Mouse (Mus musculus): ENCODE measurements around the gene Lrrc29. TPM values are rescaled to one million over a fixed set of nuclear protein-coding genes. Genes with fewer than 3 reads are reported as not detected.

Gene Lrrc29
- polyA plus RNA-seq, 1 experiment from 2014 or later, result 0.83 TPM

DNA sequence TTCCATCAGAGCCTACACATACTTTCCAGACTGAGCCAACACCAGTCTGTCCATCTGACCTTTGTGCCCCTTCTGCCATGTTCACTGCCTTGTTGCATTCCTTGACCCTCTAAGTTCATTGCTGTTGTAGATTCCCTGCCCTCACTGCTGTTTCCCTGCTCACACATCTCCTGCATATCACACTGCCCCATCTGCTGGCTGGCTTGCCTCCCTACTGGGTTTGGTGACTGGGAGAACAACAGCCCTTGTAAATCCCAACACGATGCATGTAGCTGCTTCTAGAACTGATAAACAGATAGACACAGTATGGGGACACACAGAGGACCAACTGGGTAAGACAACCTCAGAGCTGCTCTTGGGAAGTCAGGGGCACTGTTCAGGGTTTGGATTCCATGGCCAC lies 14.4 kb downstream of the Lrrc29 start:
- POLR2A ChIA-PET, result interaction anchor here (1.4 kb wide), 1 partner anchor 10 kb away, joined by 5 read pairs; no protein-coding TSS in a partner anchor
- in situ Hi-C loops (cut with MboI; ENCODE audit: low pct_unique_long_range_greater_than_20kb), result no loop called here

DNA sequence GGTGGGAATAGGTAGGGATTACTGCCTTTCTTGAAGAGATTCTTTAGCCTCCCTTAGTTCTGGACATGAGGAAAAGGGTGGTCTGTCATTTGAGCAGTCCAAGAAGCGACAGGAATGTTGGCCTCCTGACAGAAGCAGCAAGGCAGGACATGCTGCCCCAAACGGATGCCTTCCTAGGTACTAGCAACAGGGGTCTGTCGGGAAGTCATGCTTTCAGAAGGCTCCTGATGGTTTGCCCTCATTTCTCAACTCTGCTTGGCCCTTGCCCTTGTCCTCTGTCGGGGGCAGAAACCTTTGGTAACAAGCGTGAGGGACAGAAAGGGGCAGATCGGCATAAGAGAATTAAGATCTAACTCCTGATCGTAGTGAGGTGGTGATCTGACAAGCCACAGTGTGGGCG lies 16.0 kb downstream of the Lrrc29 start:
- TF ChIP-seq CTCF (IDR thresholded peaks at IDR 0.05), result no peak
- POLR2A ChIA-PET, result no interaction called here
- no peak for ATAC-seq

More for the DNA sequence above, 14.4 kb downstream of the Lrrc29 start:
- no peak for TF ChIP-seq CTCF (IDR thresholded peaks at IDR 0.05)
- ATAC-seq (no peak), DNase-seq (ENCODE audit: low read depth, low spot score) (no peak)
- CTCF ChIA-PET, result interaction anchor here (1.3 to 1.7 kb wide), 2 partner anchors 10 to 12 kb away, joined by 3 to 6 read pairs; no protein-coding TSS in a partner anchor
- no peaks in the 10 kb centered on the region for H3K27me3 ChIP-seq

DNA sequence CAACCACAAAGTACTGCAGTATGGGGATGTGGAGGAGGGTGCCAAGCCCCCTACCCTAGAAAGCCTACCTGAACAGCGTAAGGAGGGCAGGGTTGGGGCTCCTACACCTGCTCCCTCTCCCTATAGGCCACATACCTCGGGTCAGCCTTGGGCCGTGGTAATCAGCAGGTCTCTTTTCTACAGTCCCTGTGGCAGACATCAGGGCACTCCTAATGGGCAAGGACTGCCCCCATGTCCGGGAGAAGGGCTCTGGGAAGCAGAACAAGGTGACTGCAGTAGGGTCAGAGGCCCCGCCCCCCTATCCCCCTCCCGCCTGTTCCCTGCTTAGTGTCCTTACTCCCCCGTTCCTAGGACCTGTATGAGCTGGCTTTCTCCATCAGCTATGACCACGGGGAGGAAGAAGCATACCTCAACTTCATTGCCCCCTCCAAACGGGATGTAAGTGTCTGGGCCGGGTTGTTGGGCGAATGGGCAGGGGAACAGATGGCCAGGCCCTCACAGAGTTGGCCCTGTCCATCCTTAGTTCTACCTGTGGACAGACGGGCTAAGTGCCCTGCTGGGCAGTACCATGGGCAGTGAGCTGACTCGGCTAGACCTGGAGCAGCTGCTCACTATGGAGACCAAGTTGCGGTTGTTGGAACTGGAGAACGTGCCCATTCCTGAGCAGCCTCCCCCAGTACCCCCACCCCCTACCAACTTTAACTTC lies 16.8 kb downstream of the Lrrc29 start:
- ChIA-PET CTCF (interaction anchor here (2.0 kb wide), 1 partner anchor 15 kb away, joined by 7 read pairs; no protein-coding TSS in a partner anchor), POLR2A (interaction anchor here (1.2 kb wide), 1 partner anchor 12 kb away, joined by 4 read pairs; the partner anchor contains the start of gene E2f4)
- no peaks in the 10 kb centered on the region for H3K27me3 ChIP-seq
- in situ Hi-C loops (cut with MboI; ENCODE audit: low pct_unique_long_range_greater_than_20kb), result no loop called here
- TF ChIP-seq CTCF (IDR thresholded peaks at IDR 0.05), result no peak
- no peak for DNase-seq (ENCODE audit: low read depth, low spot score)
- no peak for ATAC-seq

More for the DNA sequence above, 16.0 kb downstream of the Lrrc29 start:
- CTCF ChIA-PET, result no interaction called here
- no peak for DNase-seq (ENCODE audit: low read depth, low spot score)
- no peaks in the 10 kb centered on the region for H3K27me3 ChIP-seq
- in situ Hi-C loops (cut with MboI; ENCODE audit: low pct_unique_long_range_greater_than_20kb), result no loop called here

DNA sequence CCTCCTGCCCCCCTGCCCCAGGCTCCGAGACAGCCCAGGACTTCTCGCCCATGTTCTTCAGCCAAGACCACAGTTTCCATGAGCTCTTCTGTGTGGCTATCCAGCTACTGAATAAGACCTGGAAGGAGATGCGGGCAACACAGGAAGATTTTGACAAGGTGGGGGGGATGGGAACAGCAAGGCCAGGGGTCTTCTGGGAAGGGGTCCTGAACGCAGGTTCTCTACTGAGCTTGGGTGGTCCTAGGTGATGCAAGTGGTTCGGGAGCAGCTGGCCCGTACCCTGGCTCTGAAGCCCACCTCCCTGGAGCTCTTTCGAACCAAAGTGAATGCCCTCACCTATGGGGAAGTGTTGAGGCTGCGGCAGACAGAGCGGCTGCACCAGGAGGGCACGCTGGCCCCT lies 17.6 kb downstream of the Lrrc29 start:
- no peaks in the 10 kb centered on the region for H3K27me3 ChIP-seq
- ATAC-seq (no peak), DNase-seq (ENCODE audit: low read depth, low spot score) (no peak)
- ChIA-PET POLR2A (interaction anchor here (1.1 to 1.2 kb wide), 2 partner anchors 11 kb away, joined by 3 to 4 read pairs; partner anchors contain the start of gene E2f4), CTCF (interaction anchor here (0.7 to 2.0 kb wide), 3 partner anchors 9 to 20 kb away, joined by 3 to 7 read pairs (median 4); no protein-coding TSS in a partner anchor)
- in situ Hi-C loops (cut with MboI; ENCODE audit: low pct_unique_long_range_greater_than_20kb), result no loop called here
- no peak for TF ChIP-seq CTCF (IDR thresholded peaks at IDR 0.05)

DNA sequence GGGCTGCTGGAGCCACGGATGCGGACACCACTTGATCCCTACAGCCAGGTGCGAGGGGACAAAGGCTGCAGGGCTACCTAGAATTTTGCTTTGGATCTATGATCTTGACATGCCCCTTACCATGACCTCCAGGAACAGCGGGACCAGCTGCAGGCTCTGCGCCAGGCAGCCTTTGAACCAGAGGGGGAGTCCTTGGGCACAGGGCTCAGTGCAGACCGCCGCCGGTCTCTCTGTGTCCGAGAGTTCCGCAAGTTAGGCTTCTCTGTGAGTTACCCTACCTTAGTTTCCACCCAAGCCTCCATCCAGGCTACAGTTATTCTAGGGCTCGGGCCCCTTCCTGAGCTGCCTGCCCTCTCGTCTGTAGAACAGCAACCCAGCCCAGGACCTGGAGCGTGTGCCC lies 18.4 kb downstream of the Lrrc29 start:
- ChIA-PET POLR2A (interaction anchor here (1.1 to 1.2 kb wide), 2 partner anchors 10 to 12 kb away, joined by 3 to 4 read pairs; partner anchors contain the start of gene E2f4), CTCF (interaction anchor here (0.7 to 2.0 kb wide), 2 partner anchors 10 to 17 kb away, joined by 4 to 7 read pairs; no protein-coding TSS in a partner anchor)
- ATAC-seq, result no peak
- no peaks in the 10 kb centered on the region for H3K27me3 ChIP-seq
- no peak for TF ChIP-seq CTCF (IDR thresholded peaks at IDR 0.05)
- no peak for DNase-seq (ENCODE audit: low read depth, low spot score)
- in situ Hi-C loops (cut with MboI; ENCODE audit: low pct_unique_long_range_greater_than_20kb), result no loop called here

DNA sequence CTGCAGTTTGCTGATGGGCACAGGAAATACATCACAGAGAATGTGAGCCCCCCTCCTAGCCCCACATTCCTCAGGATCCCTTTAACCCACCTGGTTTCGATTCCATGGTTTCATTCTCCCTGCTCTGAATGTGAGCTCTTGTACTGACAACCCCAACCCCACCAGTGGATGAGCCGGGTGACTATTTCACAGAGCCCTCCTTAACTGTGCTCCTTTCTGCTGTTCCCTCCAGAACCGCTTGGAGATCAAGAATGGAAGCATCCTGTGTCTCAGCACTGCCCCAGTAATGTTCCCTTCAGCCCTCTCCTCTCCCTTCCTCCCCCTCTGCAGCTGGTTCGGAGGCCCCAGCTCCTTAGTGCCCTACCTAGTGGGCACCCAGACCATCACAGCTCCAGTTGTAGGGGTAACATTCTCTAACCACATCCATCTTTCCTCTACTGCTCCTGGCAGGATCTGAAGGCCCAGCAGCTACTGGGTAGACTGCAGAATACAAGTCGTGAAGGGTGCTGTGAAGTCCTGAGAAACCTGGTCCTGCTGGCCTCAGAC lies 19.9 kb downstream of the Lrrc29 start:
- ATAC-seq (no peak), DNase-seq (ENCODE audit: low read depth, low spot score) (no peak)
- H3K27me3 ChIP-seq, result no peaks in the 10 kb centered on the region
- no peak for TF ChIP-seq CTCF (IDR thresholded peaks at IDR 0.05)
- in situ Hi-C loops (cut with MboI; ENCODE audit: low pct_unique_long_range_greater_than_20kb), result no loop called here
- POLR2A ChIA-PET, result interaction anchor here (0.6 to 1.0 kb wide), 3 partner anchors 16 to 22 kb away, joined by 3 to 4 read pairs (median 4); no protein-coding TSS in a partner anchor
- CTCF ChIA-PET, result interaction anchor here (0.7 to 1.0 kb wide), 3 partner anchors 15 to 18 kb away, joined by 3 read pairs; no protein-coding TSS in a partner anchor

DNA sequence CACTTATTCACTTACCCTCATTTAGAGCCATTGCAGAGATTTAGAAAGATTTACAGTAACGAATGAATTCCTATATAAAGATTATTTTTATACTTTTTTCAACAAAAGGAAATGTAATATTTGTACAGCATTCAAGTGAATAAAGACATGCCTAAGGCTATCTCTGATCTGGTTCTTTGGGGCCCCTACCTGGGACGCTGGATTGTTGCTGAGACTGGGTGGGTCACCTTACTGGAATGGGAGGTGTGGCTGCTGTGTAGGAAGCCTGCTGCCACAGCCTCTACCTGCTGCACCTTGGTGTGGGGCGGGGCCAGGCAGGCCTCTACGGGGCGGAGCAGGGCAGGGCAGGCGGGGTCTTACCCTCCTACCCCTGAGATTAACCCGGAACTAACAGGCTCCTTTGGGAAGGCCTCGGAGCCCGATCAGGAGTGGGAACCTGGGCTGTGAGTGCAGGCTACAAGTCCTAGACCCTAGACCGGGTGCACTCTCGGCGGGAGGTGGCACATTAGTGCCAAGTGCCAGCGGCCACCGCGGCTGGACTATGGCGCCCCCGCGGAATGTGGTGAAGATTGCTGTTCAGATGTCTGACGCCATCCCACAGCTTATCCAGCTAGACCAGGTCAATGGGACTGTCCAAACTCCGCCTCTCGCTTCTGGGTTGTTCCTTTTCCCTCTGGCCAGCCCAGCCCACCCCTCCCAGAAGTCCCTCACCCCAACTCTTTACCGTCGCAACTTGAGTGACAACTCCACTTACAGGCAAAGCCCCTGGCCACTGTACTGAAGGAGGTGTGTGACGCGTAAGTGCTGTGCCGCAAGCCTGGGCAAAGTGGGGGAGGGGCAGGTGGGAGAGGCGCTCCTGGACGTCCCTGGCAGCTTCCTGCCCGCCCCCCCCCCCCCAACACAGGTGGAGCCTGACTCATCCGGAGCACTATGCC lies 20.6 kb downstream of the Lrrc29 start, which contains the start of gene Elmo3:
Gene Elmo3, plus strand, starts transcription at position 391 of the 935 bp plus-strand sequence.
- in situ Hi-C loops (cut with MboI; ENCODE audit: low pct_unique_long_range_greater_than_20kb), result no loop called here
- peak; percentile 52 for ATAC-seq
- H3K27me3 ChIP-seq, result no peaks in the 10 kb centered on the region
- CTCF ChIA-PET, result interaction anchor here (0.8 kb wide), 1 partner anchor 16 kb away, joined by 3 read pairs; no protein-coding TSS in a partner anchor
- DNase-seq (ENCODE audit: low read depth, low spot score), result no peak
- POLR2A ChIA-PET, result interaction anchor here (0.8 to 1.8 kb wide), 3 partner anchors 15 to 23 kb away, joined by 3 to 6 read pairs (median 4); partner anchors contain the start of gene 4931428F04Rik
- no peak for TF ChIP-seq CTCF (IDR thresholded peaks at IDR 0.05)

DNA sequence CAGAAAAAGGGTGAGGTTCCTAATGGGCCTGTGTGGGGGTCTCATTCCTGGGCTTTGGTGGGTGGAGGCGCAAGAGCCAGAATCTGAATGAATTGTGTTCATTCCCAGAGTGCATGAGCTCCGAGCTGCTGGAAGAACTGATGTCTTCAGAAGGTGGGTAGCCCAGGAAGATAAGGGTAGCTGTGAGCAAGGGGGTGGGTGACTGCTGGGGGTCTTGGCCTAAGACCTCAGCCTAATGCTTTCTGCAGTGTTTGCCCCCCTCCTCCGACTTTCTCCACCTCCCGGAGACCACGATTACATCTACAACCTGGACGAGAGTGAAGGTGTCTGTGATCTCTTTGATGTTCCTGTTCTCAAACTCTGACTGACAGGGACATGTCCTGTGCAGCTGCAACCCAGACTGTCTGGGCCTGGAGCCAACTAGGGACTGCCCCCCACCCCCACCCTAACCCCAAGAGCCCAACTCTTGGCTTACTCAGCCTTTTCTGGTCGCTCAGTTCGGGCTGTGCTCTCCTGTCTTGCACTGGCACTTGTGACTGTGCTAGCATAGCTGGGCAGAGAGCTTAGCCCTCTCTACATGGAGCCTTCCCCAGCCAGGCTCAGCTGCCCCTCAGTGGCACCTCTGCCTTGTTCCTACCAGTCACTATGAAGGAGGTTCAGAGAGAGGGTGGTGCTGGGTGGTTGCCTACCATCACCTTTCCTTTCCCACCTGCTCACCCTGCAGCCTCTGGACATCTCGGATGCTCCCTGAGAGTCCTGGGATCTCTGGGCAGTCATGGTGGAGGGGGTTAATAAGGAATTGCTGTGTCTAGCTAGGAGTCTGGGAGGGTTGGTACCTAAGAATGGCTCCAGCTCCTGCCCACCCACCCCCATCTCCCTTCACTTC lies 21.5 kb downstream of the Lrrc29 start:
- POLR2A ChIA-PET, result interaction anchor here (0.9 to 1.8 kb wide), 3 partner anchors 14 to 22 kb away, joined by 5 to 6 read pairs (median 5); partner anchors contain the start of gene 4931428F04Rik
- H3K27me3 ChIP-seq, result no peaks in the 10 kb centered on the region
- CTCF ChIA-PET, result interaction anchor here (1.1 to 1.6 kb wide), 2 partner anchors 12 to 14 kb away, joined by 3 to 5 read pairs; no protein-coding TSS in a partner anchor
- DNase-seq (ENCODE audit: low read depth, low spot score) (no peak), ATAC-seq (no peak)
- TF ChIP-seq CTCF (IDR thresholded peaks at IDR 0.05), result no peak
- in situ Hi-C loops (cut with MboI; ENCODE audit: low pct_unique_long_range_greater_than_20kb), result no loop called here

DNA sequence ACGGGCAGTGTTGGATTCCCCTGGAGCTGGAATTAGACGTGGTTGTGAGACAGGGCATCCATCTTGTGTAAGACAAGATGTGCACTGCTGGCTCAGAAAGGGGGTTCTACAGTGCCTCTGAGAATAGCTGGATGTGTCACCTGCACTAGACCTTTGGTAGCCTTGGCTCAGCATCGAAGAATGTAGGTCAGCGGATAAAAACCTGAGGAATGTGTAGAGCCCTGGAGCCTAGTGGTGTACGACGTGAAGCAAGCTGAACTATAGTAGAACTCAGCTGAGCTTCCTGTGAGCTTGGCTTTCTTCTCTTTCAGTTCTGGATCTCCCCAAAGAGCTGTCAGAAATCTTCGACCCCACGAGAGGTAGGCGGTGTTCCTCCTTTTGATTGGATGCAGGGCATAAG lies 22.2 kb downstream of the Lrrc29 start:
- ATAC-seq (peak; percentile 44), DNase-seq (ENCODE audit: low read depth, low spot score) (no peak)
- in situ Hi-C loops (cut with MboI; ENCODE audit: low pct_unique_long_range_greater_than_20kb), result no loop called here
- TF ChIP-seq CTCF (IDR thresholded peaks at IDR 0.05), result no peak
- ChIA-PET CTCF (interaction anchor here (1.1 to 1.6 kb wide), 2 partner anchors 13 kb away, joined by 3 to 5 read pairs; no protein-coding TSS in a partner anchor), POLR2A (interaction anchor here (0.9 to 1.8 kb wide), 3 partner anchors 13 to 23 kb away, joined by 5 to 6 read pairs (median 5); partner anchors contain the start of gene 4931428F04Rik)
- no peaks in the 10 kb centered on the region for H3K27me3 ChIP-seq

All from Patski (cell line).